Mouse (Mus musculus) thymus, postnatal 0 days (tissue): Measurements from ENCODE around the gene Cblc. TPM values are rescaled to one million over a fixed set of nuclear protein-coding genes. Genes with fewer than 3 reads are reported as not detected.

Experiments used
- DNase-seq: peaks from one replicate; pipeline ENCODE4 v3.0.0-alpha.2; 2015; ENCODE audit warnings: low spot score
- polyA plus RNA-seq: library from polyadenylated mRNA; unstranded; fragments of >200 nt; fragmentation: Nextera tagmentation; extraction: Ambion mirVana; gene quantifications from 2 replicates; pipeline ENCODE4 v1.2.1, GENCODE M21; 2015

Cblc gene
- polyA plus RNA-seq, 1 experiment from 2014 or later, result 4.2 TPM

DNA sequence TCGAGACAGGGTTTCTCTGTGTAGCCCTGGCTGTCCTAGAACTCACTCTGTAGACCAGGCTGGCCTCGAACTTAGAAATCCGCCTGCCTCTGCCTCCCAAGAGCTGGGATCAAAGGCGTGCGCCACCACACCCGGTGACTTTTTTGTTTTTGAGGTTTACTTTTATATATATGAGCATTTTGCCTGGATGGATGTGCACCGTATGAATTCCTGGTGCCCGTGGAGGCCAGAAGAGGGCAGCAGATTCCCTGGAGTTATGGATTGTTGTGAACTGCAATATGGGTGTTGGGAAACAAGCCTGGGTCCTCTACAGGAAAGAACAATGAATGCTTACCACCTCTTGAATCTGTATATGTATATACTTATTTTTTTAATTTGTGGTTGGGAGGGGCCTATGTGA, 44.0 kb downstream of the Cblc start:
- DNase-seq, result no peak

DNA sequence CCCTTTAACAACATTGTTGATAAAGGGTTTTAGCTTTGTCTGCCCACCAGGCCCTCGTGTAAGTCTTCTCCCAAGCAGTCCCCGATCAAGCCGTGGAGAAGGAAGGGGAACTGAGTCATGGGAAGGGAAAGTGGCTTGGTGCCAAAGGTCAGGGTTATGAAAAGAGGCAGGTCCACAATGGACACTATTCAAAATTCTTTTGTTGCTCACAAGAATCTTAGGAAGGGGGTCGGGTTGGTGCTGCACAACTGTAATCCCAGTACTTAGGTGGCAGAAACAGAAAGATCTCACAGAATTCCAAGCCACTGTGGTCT, 45.6 kb downstream of the Cblc start:
- no peak for DNase-seq

DNA sequence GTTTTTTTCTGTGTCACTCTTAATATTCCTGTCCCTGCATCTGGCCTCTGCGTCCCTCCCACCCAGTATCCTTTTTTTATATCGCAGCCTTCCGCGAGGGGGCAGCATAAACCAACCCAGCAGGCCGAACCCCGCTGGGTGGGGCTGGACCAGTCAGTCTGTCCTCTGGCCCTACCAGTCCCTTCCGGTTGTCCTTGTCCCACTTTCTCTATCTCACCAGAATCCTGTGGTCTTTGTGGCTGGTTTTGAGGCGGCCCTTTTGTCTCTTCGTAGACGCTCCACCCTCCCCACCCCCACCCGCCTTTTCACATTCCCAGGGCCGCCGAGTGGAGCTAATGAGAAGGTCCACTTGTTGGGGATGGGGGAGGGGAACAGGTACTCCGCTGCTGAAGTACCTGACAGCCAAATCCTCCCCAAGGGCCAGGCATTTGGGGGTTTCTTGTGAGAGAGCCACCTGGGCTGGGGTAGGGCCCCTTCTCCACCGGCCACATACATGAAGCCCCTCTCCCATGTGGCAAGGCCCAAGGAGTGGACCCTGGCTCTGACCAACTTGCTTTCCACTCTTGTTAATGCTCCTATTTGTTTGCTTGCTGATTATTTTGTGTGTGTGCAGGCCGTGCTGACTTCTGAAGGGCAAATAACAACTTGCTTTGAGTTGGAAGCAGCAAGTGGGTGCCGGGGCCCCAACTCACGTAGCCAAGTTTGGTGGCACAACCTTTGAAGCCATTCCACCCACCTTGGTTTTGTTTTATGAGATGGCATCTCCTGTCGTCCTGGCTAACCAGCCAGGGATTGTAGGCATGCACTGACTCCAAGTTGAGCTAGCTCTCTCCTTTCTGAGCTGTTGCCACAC, 46.2 kb downstream of the Cblc start, which contains the start of gene Nectin2:
Gene Nectin2, minus strand, starts transcription at position 267 of the 853 bp plus-strand sequence.
- DNase-seq, result peak; percentile 39

DNA sequence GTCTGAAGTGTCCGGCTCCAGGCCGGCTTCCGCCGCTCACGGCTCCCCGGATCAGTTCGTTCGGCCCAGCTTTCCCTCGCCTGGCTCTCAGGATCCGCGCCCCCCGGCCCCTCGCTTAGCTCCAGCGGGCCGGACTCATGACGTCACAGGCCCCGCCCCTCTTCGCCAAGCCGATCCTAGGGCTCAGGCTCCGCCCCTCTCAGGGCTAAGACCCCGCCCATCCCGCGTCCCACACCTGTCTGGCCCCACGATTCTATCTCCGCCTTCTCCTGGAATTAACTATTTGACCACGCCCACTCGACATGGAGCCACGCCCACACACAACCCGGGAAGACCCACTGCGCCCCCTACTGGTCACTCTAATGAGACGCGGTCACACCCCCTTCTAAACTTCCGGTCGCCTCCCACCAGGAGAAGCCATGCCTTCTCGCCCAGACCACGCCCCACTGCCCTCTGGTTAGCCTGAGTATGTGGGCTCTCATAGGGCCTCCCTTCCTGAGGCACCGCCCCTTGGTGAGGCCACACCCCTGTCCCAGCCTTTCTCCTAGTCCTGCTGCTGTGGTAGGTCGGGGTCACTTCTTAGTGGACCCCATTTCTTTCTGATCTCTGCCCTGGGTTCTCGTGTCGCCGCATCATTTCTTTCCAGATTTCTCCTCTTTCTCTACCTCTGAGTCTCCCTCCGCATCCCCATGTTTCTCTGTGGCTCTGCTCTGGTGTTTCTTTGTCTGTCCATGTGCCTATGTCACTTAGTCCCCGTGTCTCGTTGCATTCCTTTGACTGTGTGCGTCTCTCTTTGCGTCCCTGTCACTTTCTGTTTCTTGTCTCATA, 47.0 kb downstream of the Cblc start:
- DNase-seq, result peak; percentile 65

DNA sequence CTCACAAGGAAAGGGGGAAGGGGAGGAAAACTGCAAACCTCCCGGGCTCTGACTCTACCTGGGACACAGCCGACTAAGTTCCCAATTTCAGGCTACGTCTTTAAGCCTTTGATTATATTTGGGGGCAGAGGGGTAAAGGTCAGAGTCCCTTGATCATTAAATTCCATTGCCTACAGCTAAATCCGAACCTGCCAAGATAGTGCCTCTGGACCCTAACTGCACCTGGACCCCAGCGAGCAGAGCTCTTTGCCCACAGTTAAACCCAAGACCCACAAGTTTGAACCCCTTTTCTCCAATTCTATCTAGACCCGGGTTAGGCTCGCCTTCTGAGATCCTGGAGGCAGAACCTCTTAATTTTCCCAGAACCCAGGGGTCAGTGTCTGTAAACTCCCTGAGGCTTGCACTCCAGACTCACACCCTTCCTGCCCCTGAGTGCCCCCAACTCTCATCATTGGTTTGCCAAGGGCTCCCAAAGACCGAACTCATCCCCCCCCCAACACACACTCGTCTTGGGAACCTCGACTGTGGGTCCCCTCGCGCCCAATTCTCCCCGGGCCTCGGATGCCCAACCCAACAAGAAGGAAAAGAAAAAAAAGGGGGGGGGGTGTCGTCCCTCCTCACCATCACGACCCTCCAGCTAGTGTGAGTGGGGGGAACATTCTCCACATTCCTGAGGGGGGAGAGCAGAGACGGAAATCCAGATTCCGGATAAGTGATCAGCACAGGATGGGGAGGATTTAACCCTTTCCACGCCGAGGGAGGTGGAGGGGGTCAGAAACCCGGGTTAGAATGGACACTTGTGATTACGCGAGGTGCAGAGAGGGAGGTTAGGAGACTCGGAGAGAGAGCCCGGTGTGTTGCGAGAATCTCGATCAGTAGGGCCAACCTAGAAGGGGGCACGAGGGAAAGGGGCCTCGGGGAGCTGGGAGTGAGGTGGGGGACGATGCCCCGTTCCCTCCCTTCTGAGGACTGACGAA, 48.1 kb downstream of the Cblc start:
- DNase-seq, result peak; percentile 8

DNA sequence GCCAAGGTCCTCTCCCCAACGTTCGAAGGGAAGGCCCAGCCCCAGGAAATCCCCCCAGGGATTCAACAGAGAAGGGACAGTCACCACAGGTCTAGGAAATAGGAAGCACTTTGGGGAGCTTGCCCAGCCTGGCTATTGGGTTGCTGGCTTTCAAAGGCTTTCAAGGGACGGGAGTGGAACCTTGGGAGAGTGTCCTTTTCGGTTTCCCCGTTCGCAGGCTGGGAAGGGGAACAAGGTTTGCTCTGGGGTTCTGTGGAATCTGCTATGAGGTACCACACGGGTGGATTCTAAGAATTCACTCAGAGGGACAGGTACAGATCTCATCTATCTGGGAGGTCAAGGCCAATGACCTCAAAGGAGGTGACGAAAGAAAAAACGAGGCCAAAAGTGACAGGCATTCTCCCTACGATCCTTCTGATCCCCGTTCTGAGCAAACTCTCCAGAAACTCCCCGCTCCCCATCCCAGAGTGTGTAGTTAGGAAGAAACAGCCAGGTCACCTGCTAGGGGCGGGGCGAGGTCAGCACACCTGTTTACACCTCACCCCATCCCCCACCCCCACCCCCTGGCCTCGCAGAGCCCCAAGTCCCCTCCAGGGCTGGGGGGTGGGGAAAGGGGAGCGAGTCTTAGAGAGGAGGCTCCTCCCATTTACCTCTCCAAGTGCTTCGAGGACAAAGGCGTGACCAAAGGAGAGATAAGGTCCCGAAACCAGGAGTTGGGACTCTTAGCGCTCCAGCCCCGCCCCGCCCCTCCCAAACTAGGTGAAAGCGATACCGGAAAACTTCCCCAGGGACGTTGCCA, 49.0 kb downstream of the Cblc start:
- no peak for DNase-seq

DNA sequence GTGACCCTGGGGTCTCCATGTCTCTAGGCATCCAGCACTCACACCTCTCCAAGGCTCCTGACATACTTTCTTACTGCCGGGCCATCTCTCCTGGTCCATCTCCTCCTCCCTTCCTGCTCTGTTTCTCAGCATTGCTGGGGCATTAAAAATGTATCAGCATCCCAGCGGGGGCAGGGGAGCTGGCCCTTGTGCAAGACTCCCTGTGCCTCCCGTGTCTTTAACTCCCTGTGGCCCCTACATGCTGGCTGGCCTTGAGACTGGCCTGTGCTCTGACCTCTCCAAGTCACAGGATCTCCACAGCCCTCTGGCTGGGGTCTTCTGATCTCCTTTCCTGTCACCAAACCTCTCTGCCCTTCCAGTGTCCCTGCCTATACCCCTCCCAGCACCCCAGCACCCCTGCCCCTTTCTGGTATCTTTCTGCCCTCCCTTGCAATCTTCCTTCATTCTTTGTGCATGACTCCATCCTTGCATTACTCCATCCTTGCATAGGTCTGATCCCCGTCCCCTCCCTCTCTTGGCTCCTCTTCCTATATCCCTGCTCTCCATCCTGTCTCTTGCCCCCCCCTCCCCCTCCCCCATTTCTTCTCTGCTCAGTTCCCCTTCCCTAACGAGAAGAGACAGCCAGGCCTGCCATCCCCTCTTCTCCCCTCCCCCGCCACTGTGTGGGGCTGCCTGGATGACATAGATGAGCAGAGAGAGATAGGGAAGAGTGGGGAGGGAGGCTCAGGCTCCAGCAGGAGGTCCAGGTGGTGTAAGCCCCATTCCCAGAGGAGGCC, 50.0 kb downstream of the Cblc start:
- no peak for DNase-seq

DNA sequence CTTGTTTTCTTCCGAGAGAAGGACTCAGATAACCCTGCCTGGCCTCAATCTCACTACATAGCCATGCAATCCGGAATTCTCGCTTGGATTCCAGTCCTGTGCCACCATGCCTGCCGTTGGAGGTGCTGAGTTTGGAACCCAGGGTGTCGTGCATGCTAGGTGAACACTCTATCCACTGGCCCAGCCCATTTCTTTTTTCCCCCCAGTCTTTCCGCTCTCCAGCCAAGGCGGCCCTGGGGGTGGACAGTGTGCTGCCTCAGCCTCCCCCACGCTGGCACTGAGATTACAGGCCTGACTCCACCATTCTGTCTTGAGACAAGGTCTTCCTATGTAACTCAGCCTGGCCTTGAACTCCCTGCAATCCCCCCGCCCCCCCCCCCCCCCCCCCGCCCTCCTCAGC, 50.6 kb downstream of the Cblc start:
- no peak for DNase-seq

DNA sequence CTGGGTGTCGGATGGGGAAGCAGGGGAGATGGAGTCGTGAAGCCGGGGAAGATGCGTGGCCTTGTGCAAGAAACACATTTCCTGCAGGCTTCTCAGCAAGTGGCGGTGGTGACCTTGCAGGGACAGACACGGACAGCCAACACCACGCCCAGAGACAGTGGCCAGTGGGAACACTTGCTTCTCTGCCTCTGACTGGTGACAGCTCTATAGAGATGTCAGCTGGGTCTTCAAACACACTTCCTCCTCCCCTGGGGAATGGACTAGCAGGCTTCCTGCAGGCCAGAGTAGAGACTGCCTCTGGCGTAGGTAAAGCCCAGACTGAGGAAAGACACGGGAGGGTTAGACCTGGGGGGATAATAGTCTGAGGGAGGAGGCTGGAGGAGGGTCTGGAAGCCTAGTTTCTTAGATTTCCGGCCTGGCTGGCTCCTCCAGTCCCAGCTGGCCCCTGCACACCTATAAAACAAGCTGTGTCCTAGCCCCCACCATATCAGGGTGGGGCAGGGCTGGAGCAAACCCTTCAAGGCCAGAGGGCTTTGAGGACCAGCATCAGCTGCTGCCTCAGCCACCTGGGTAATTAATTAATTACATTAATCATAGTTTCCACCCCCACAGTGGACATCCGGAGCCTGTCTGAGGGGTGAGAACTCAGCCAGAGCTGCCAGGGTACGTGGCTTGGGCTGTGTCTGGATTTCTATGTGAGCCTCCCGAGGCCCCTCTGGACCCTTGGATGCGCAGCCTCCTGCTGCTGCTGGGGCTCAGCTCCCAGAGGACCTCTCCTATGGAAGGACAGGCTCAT, 51.8 kb downstream of the Cblc start:
- no peak for DNase-seq

DNA sequence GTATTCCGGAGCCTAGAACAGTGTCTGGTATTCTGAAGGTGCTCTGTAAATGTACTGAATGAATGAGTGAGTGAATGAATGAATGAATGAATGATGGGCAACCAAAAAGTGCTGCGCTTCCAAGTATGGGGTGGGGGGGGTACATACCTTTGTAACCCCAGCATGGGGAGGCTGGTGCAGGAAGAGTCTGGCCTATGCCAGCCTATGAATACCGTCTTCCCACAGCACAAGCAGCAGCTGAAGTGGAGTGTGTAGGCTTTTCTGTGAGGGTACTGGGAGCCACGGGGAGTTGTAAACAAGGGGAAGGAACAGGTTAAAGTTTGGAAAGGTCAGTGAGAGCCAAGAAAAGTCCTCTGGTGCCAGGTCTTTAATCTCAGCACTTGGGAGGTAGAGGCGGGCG, 52.8 kb downstream of the Cblc start:
- DNase-seq, result no peak

DNA sequence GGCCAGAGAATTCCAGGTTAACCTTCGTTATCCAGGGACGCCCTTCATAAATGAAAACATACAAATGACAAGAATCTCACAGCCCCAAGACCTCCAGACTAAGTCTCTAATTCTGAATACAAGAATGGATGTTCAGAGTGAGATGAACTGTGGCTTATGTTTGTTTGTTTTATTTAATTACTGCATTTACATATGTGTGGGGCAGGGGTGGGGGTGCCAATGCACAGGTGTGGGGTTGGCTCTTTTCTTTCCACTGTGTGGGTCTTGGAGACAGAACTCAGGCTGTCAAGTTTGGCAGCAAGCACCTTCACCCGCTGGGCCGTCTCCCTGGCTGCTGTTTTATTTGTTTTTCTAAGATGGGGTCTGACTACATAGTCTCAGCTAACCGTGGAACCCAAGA, 54.1 kb downstream of the Cblc start:
- DNase-seq, result no peak

DNA sequence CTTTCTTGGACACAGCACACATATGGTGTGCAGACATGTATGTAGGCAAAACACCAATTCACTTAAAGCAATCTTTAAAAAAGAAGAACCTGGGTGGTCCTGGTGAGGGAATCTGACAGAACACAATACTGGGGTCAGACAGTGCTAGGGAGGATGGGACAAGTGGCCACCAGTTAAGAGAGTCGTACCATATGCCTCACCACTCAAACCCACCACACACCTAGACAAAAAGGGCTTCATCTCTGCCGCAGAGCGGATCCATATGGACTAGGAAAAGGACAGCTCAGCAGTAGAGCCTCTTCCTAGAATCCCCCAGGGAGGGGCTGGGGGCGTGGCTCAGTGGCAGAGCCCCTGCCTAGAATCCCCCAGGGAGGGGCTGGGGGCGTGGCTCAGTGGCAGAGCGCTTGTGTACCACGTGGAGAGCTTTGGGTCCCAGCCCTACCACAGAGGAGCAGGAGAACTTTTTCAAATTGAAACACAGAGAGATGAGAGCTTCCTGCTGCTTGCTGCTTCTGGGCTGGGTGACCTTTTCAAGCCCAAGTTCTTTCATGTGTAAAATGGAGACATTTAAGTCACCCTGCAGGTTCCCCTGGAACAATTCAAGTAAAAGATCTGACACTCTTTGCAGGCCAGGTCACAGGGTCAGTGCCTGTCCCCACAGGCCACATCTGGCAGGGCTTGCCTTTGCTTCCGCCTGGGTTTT, 55.1 kb downstream of the Cblc start:
- no peak for DNase-seq

DNA sequence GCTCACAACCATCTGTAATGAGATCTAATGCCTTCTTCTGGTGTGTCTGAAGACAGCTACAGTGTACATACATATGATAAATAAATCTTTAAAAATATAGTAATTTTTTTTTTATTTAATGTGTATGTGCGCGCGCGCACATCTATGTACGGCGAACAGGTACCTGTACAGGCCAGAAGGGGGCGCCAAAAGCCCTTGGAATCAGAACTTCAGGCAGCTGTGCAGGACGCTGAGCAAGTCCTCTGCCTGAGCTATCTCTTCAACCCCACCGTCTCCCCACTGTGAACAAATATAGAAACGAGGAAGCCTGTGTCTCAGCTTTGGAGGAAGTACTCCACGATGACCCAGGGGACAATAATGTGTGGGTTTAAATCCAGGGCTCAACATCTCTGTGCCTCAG, 56.3 kb downstream of the Cblc start:
- DNase-seq, result no peak

DNA sequence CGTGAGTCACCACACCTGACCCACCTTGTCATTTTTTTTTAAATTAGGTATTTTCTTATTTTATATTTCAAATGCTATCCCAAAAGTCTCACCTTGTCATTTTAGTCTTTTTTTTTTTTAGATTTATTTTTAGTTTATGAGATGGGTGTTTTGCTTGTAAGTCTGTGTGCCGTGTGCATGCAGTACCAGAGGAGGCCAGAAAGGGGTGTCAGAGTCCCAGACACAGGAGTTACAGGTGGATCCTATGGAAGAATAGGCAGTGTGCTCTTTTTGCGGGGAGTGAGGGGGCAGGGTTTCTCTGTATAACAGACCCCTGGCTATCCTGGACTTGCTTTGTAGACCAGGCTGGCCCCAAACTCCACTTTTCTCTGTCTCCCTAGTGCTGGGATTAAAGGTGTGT, 57.8 kb downstream of the Cblc start:
- DNase-seq, result no peak

DNA sequence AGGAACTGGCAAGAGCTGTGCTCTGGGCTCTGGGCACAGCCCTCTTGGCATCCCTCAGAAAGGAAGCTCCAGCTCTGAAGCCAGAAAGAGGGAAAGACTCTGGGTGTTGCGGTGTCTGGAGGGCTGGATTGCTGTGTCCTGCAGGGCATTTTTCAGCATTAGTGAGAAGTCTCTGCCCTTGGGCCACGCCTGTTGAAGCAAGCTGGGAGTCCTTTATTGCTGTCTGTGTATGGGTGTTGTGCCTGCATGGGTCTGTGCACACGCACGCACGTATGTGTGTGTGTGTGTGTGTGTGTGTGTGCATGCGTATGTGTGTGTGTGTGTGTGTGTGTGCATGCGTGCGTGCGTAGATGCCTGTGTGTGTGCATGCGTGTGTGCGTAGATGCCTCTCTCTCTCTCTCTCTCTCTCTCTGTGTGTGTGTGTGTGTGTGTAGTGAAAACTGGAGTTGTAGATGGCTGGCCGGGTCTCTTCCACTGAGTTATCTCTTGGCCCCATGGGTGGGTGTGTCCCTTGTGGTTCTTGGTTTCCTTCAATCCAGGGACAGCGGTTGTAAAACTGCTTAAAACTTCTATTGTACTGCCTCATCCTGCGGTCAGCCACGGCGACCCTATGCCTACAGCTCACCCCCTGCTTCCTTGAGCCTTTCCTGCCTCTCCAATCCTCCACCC, 60.1 kb downstream of the Cblc start:
- no peak for DNase-seq

DNA sequence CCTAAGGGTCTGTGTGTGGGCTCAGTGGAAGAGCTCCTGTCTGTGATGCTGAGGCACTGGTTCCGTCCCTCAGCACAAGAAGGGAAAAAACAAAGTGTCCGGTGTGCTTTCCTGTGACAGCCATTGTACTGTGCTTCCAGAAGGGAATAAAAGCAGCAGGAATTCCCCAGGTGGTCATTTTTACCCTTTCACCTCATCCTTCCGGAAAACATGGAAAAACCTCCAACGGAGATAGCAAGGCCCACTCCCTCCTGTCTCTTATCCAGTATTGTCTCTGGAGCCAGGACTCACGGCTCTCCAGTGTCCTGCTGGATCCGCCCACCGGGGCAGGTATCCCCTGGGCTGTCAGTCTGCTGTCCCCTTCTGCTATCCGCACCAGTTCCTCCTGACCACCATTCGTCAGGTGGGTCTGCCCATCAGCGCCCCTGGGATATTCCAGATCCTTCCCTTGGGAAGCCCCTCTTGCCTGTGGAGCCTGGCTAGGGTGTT, 62.4 kb downstream of the Cblc start:
- no peak for DNase-seq
